Mouse (Mus musculus): ENCODE data around the gene Aldh8a1. TPM values are rescaled to one million over a fixed set of nuclear protein-coding genes. Genes with fewer than 3 reads are reported as not detected.
A peak's percentile ranks its signal among the peaks of the same experiment; 100 is the strongest.
"Not testable (repeated sequence)": the region's sequence is repeated elsewhere in the genome, so short reads cannot be mapped to it uniquely, and the experiment has no call there.

Gene Aldh8a1
- total RNA-seq, 4 experiments from 2014 or later = not detected

DNA sequence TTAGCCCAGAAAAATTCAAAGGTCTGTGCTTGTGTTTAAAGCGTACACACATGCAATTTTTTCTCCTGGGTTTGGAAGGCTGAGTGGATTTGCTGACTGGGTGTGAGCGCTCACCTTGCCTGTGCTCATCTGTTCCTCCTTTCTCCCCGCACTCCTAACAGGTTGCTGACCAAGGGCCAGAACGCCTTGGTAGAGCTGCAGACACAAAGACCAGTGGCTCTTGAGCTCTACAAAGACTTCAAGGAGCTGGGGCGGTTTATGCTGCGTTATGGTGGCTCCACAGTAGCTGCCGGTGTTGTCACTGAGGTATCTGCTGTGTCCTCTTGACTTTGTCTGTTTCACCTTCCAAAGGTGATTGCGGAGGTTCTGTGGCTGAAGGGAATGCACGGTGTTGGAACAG is 9.6 kb upstream of the Aldh8a1 start:
- no peak for DNase-seq (ENCODE audit: low spot score)

GRCm38 (mm10) chr10:21369586-21369985 is 7.5 kb upstream of the Aldh8a1 start:
- no peak for DNase-seq (ENCODE audit: low spot score)

GRCm38 (mm10) chr10:21372271-21372670 is 4.8 kb upstream of the Aldh8a1 start:
- DNase-seq (ENCODE audit: low spot score) = no peak

- no peak for DNase-seq (ENCODE audit: low spot score)
Observed at GRCm38 (mm10) chr10:21378196-21378944, 1.3 kb downstream of the Aldh8a1 start.

- peak; percentile 56 for DNase-seq (ENCODE audit: low spot score)
Observed at GRCm38 (mm10) chr10:21382914-21383313, 5.8 kb downstream of the Aldh8a1 start.

DNA sequence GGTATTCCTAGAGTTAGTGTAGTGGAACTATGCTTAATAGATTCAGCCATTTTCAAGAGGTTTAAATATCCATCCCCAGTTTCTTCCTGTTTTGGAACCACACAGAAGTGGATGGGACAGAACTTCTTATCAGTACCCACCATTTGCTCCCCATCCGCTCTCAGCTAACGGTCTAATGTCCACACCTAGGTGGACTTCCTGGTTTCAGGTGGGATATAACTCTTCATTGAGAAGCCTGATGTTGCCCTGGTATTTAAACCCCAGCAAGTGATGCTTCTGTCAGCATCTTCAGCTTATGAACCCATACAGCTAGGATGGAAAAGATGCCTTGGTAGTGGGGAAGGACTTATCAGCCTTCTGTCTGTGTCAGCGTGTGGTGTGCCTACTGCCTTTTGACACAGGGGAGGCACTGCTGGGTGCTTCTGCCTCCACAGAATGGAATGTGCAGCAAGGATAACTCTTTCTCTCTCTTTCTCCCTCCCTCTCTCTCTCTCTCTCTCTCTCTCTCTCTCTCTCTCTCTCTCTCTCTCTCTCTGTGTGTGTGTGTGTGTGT is 8.1 kb downstream of the Aldh8a1 start:
- DNase-seq (ENCODE audit: low spot score) = no peak

- no peak for DNase-seq (ENCODE audit: low spot score)
Observed at GRCm38 (mm10) chr10:21389075-21389474, 12.0 kb downstream of the Aldh8a1 start.

DNA sequence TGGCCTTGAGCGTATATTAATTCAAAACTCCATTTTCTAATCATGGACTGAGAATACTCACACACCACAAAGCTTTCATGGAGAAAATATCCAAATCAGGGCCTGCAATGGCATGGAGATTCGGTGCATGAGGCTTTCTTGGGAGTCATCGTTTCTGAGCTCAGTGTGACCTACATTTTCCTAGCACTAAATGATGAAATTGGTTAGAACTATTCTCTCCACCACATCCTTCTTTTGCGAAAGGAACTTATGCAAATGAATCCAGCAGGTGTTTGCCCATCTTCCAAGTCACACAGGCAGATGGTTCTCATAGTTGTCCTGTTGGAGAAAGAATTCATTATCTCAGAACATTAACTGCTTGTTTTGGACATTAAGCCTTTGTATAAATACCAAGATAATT is 13.3 kb downstream of the Aldh8a1 start:
- no peak for DNase-seq (ENCODE audit: low spot score)

DNA sequence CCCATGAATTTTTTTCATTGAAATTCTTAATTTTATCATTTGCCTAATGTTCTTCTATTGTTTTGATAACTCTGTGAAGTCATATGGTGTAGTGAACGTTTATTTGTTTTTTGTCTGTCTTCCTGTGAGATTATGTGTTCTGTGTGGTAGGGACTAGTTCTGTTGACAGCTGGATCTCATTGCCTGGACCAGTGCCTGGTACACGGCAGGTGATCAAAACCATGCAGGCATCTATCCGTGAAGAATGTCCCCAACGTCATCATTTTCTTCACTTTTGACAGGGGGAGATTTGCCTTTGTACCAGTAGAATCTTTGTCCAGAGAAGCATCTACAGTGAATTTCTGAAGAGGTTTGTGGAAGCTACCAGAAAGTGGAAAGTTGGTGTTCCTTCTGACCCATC is 14.2 kb downstream of the Aldh8a1 start:
- DNase-seq (ENCODE audit: low spot score) = no peak

- no peak for DNase-seq (ENCODE audit: low spot score)
Observed at GRCm38 (mm10) chr10:21393390-21393789, 16.3 kb downstream of the Aldh8a1 start.

DNA sequence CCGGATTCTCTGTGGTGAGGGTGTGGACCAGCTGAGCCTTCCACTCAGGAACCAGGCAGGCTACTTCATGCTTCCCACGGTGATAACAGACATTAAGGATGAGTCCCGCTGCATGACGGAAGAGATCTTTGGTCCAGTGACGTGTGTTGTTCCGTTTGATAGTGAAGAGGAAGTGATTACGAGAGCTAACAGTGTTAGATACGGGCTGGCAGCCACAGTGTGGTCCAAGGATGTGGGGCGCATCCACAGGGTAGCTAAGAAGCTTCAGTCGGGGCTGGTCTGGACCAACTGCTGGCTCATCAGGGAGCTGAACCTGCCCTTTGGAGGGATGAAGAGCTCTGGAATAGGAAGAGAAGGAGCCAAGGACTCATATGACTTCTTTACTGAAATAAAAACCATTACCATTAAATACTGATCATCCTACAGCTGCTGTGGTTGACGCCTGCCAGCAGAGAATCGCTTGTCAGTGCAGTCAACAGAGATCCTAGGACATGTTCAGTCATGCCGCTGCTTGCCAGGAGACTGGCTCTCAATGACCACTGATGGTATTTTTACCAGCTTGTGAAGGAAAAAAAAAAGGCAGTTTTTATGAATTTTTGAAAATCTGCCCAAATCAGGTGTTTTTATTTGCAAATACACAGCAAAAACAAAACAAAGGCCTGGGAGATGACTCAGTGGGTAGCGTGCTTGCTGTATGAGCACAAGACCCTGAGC is 18.5 kb downstream of the Aldh8a1 start:
- no peak for DNase-seq (ENCODE audit: low spot score)

GRCm38 (mm10) chr10:21398873-21399425 is 21.9 kb downstream of the Aldh8a1 start:
- not testable (repeated sequence) for DNase-seq (ENCODE audit: low spot score)

DNA sequence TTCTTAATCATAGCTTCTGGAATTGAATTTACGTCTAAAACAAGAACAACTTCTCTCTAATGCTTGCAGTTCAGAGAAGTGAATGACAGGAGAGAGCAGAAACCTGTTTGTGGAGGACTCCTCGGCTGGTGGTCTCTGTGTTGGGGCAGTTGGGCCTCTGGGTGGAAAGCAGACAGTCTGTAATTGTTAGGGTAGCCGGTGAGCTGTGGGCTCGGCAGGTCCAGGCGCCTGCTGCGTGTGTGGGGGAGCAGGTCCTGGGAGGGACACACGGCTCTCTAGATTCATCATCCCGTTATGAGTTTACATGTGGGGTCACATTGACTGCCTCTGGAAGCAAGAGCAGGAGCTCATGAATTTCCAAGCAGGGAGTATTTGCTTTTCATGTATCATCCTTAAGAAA is 22.5 kb downstream of the Aldh8a1 start:
- no peak for DNase-seq (ENCODE audit: low spot score)

- DNase-seq (ENCODE audit: low spot score) = peak; percentile 22
Observed at GRCm38 (mm10) chr10:21400031-21400430, 22.9 kb downstream of the Aldh8a1 start.

DNA sequence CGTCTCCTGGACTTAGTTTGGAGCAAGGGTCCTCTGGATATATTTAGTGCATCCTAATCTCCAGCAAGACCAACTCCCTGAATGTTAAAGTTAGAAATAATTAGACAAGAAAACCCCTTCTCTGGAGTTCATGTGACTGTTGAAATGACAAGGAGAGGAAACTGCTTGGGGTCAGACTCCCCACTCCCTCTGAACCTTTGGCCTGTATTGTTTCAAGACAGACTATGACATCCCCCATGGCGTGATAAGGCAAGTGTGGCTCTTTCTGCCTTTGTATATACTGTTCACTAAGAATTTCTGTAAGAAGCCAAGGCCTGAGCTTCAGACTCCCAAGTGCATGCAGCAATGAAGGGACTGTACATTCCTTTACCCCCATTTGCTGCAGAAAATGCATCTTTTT is 23.4 kb downstream of the Aldh8a1 start:
- DNase-seq (ENCODE audit: low spot score) = no peak

GRCm38 (mm10) chr10:21401259-21401658 is 24.2 kb downstream of the Aldh8a1 start:
- DNase-seq (ENCODE audit: low spot score) = no peak

GRCm38 (mm10) chr10:21404822-21405221 is 27.7 kb downstream of the Aldh8a1 start:
- no peak for DNase-seq (ENCODE audit: low spot score)

- no peak for DNase-seq (ENCODE audit: low spot score)
Observed at GRCm38 (mm10) chr10:21405707-21406534, 28.8 kb downstream of the Aldh8a1 start.

DNA sequence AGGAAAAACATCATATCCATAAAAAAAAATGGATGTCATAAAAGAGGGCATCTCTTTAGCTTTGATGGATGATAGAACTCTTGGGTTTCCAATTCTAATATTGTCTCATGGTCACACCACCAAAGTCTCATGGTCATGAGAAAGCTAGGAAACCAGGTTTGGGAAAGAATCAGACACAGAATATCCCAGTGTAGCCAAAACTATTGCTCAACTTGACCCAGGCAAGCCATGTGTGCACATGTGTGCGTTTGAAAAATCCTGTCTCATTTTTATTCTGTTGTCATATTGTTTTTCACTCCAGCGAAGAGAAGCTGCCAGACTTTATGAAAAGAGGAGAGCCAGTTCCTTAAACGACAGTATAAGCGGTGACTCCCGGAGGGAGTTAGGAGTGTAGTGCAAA is 33.6 kb downstream of the Aldh8a1 start:
- no peak for DNase-seq (ENCODE audit: low spot score)

GRCm38 (mm10) chr10:21411621-21412205 is 34.6 kb downstream of the Aldh8a1 start:
- DNase-seq (ENCODE audit: low spot score) = no peak

- no peak for DNase-seq (ENCODE audit: low spot score)
Observed at GRCm38 (mm10) chr10:21415031-21415430, 37.9 kb downstream of the Aldh8a1 start.
